Mouse (Mus musculus): ENCODE measurements at regions not wholly inside any gene's neighbourhood (a gene's known extent, or its start where the extent isn't known, plus 50 kb on each side); places are given as distances from the start of the nearest gene placed in this dataset.

GRCm38 (mm10) chr8:87237181-87237580 is 235.2 kb downstream of the Cbln1 start:
- DNase-seq = peak; percentile 6
- Histone ChIP-seq H3K4me1 (ENCODE audit: control insufficient read depth, insufficient read depth, low read length) (no peaks in the 10 kb centered on the region), H3K4me3 (ENCODE audit: insufficient read depth, low read depth, low read length) (no peak overlapping the region), H3K36me3 (ENCODE audit: control insufficient read depth, insufficient read depth, low read length) (no peaks in the 10 kb centered on the region), H3K27ac (ENCODE audit: insufficient read depth, low read depth, low read length) (no peak overlapping the region), H3K27me3 (replicated peaks; ENCODE audit: control insufficient read depth, insufficient read depth, low read length) (no peaks in the 10 kb centered on the region)
- 66% methylated on average over 7 of the region's 7 CpGs for WGBS
- TF ChIP-seq CTCF (conservative IDR thresholded peaks at IDR 0.05; ENCODE audit: insufficient read depth, insufficient read length, low read depth, low read length) (no peak), POLR2A (IDR thresholded peaks at IDR 0.05; ENCODE audit: low read depth, low read length) (no peak)

GRCm38 (mm10) chr8:87236438-87236837 is 236.0 kb downstream of the Cbln1 start:
- no peak overlapping the region for H3K4me3 ChIP-seq (ENCODE audit: insufficient read depth, low read depth, low read length)
- no peak for DNase-seq
- WGBS = 80% methylated on average over 11 of the region's 11 CpGs
- no peak overlapping the region for H3K27ac ChIP-seq (ENCODE audit: insufficient read depth, low read depth, low read length)
- no peaks in the 10 kb centered on the region for H3K36me3 ChIP-seq (ENCODE audit: control insufficient read depth, insufficient read depth, low read length)
- no peaks in the 10 kb centered on the region for H3K27me3 ChIP-seq (replicated peaks; ENCODE audit: control insufficient read depth, insufficient read depth, low read length)
- TF ChIP-seq CTCF (conservative IDR thresholded peaks at IDR 0.05; ENCODE audit: insufficient read depth, insufficient read length, low read depth, low read length) (no peak), POLR2A (IDR thresholded peaks at IDR 0.05; ENCODE audit: low read depth, low read length) (no peak)
- H3K4me1 ChIP-seq (ENCODE audit: control insufficient read depth, insufficient read depth, low read length) = no peaks in the 10 kb centered on the region

- TF ChIP-seq CTCF (conservative IDR thresholded peaks at IDR 0.05; ENCODE audit: insufficient read depth, insufficient read length, low read depth, low read length) (no peak), POLR2A (IDR thresholded peaks at IDR 0.05; ENCODE audit: low read depth, low read length) (no peak)
- no peaks in the 10 kb centered on the region for H3K36me3 ChIP-seq (ENCODE audit: control insufficient read depth, insufficient read depth, low read length)
- H3K4me1 ChIP-seq (ENCODE audit: control insufficient read depth, insufficient read depth, low read length) = no peaks in the 10 kb centered on the region
- no peak for DNase-seq
- 19% methylated on average over 18 of the region's 18 CpGs for WGBS
- H3K4me3 ChIP-seq (ENCODE audit: insufficient read depth, low read depth, low read length) = no peak overlapping the region
- no peak overlapping the region for H3K27ac ChIP-seq (ENCODE audit: insufficient read depth, low read depth, low read length)
- H3K27me3 ChIP-seq (replicated peaks; ENCODE audit: control insufficient read depth, insufficient read depth, low read length) = no peaks in the 10 kb centered on the region
Measured at GRCm38 (mm10) chr8:87235341-87236075, 236.9 kb downstream of the Cbln1 start.

GRCm38 (mm10) chr8:87234336-87234735 is 238.1 kb downstream of the Cbln1 start:
- no peak for DNase-seq
- H3K4me1 ChIP-seq (ENCODE audit: control insufficient read depth, insufficient read depth, low read length) = no peaks in the 10 kb centered on the region
- TF ChIP-seq CTCF (conservative IDR thresholded peaks at IDR 0.05; ENCODE audit: insufficient read depth, insufficient read length, low read depth, low read length) (no peak), POLR2A (IDR thresholded peaks at IDR 0.05; ENCODE audit: low read depth, low read length) (no peak)
- H3K27me3 ChIP-seq (replicated peaks; ENCODE audit: control insufficient read depth, insufficient read depth, low read length) = no peaks in the 10 kb centered on the region
- 72% methylated on average over 5 of the region's 5 CpGs for WGBS
- no peaks in the 10 kb centered on the region for H3K36me3 ChIP-seq (ENCODE audit: control insufficient read depth, insufficient read depth, low read length)
- no peak overlapping the region for H3K4me3 ChIP-seq (ENCODE audit: insufficient read depth, low read depth, low read length)
- H3K27ac ChIP-seq (ENCODE audit: insufficient read depth, low read depth, low read length) = no peak overlapping the region

- TF ChIP-seq POLR2A (IDR thresholded peaks at IDR 0.05; ENCODE audit: low read depth, low read length) (no peak), CTCF (conservative IDR thresholded peaks at IDR 0.05; ENCODE audit: insufficient read depth, insufficient read length, low read depth, low read length) (no peak)
- H3K36me3 ChIP-seq (ENCODE audit: control insufficient read depth, insufficient read depth, low read length) = no peaks in the 10 kb centered on the region
- no peaks in the 10 kb centered on the region for H3K27me3 ChIP-seq (replicated peaks; ENCODE audit: control insufficient read depth, insufficient read depth, low read length)
- H3K4me1 ChIP-seq (ENCODE audit: control insufficient read depth, insufficient read depth, low read length) = no peaks in the 10 kb centered on the region
- 27% methylated on average over 10 of the region's 10 CpGs for WGBS
- DNase-seq = no peak
- no peak overlapping the region for H3K27ac ChIP-seq (ENCODE audit: insufficient read depth, low read depth, low read length)
- no peak overlapping the region for H3K4me3 ChIP-seq (ENCODE audit: insufficient read depth, low read depth, low read length)
Measured at GRCm38 (mm10) chr8:87233805-87234331, 238.5 kb downstream of the Cbln1 start.

- no peaks in the 10 kb centered on the region for H3K27me3 ChIP-seq (replicated peaks; ENCODE audit: control insufficient read depth, insufficient read depth, low read length)
- no peaks in the 10 kb centered on the region for H3K36me3 ChIP-seq (ENCODE audit: control insufficient read depth, insufficient read depth, low read length)
- DNase-seq = no peak
- H3K4me3 ChIP-seq (ENCODE audit: insufficient read depth, low read depth, low read length) = no peak overlapping the region
- WGBS = 54% methylated on average over 4 of the region's 4 CpGs
- TF ChIP-seq CTCF (conservative IDR thresholded peaks at IDR 0.05; ENCODE audit: insufficient read depth, insufficient read length, low read depth, low read length) (no peak), POLR2A (IDR thresholded peaks at IDR 0.05; ENCODE audit: low read depth, low read length) (no peak)
- H3K27ac ChIP-seq (ENCODE audit: insufficient read depth, low read depth, low read length) = no peak overlapping the region
- H3K4me1 ChIP-seq (ENCODE audit: control insufficient read depth, insufficient read depth, low read length) = no peaks in the 10 kb centered on the region
Measured at GRCm38 (mm10) chr8:87231762-87232161, 240.6 kb downstream of the Cbln1 start.

- DNase-seq = no peak
- H3K4me3 ChIP-seq (ENCODE audit: insufficient read depth, low read depth, low read length) = no peak overlapping the region
- no peaks in the 10 kb centered on the region for H3K27me3 ChIP-seq (replicated peaks; ENCODE audit: control insufficient read depth, insufficient read depth, low read length)
- TF ChIP-seq POLR2A (IDR thresholded peaks at IDR 0.05; ENCODE audit: low read depth, low read length) = no peak
- TF ChIP-seq CTCF (conservative IDR thresholded peaks at IDR 0.05; ENCODE audit: insufficient read depth, insufficient read length, low read depth, low read length) = no peak
- no peaks in the 10 kb centered on the region for H3K36me3 ChIP-seq (ENCODE audit: control insufficient read depth, insufficient read depth, low read length)
- 87% methylated on average over 4 of the region's 4 CpGs for WGBS
- no peak overlapping the region for H3K27ac ChIP-seq (ENCODE audit: insufficient read depth, low read depth, low read length)
- no peaks in the 10 kb centered on the region for H3K4me1 ChIP-seq (ENCODE audit: control insufficient read depth, insufficient read depth, low read length)
Measured at GRCm38 (mm10) chr8:87230096-87230495, 242.3 kb downstream of the Cbln1 start.
